Mouse (Mus musculus) midbrain, embryonic 15.5 days (tissue): ENCODE results near the gene Zkscan6. TPM values are rescaled to one million over a fixed set of nuclear protein-coding genes. Genes with fewer than 3 reads are reported as not detected.

Experiments
- ATAC-seq: fragments of 200-750 bp; cut with Nextera tagmentation; replicated peaks from 2 replicates; pipeline ENCODE4 v1.8.0; 2017; ENCODE audit warnings: moderate TSS enrichment
- H3K27ac ChIP-seq: fragments of 300-500 bp; sonication (generic); 2 replicates; pipeline ENCODE4 v1.5.1; 2015; ENCODE audit warnings: mild to moderate bottlenecking, inconsistent platforms
- H3K27me3 ChIP-seq: fragments of 300-500 bp; sonication (generic); replicated peaks from 2 replicates; pipeline ENCODE4 v1.6.1; 2015; ENCODE audit warnings: inconsistent platforms
- H3K36me3 ChIP-seq: fragments of 300-500 bp; sonication (generic); replicated peaks from 2 replicates; pipeline ENCODE4 v1.6.1; 2015; ENCODE audit warnings: inconsistent platforms
- H3K4me1 ChIP-seq: fragments of 300-500 bp; sonication (generic); 2 replicates; pipeline ENCODE4 v1.6.1; 2015; ENCODE audit warnings: inconsistent platforms
- H3K4me2 ChIP-seq: fragments of 300-500 bp; sonication (generic); 2 replicates; pipeline ENCODE4 v1.6.1; 2015; ENCODE audit warnings: inconsistent platforms, mild to moderate bottlenecking, moderate library complexity
- H3K4me3 ChIP-seq: fragments of 300-500 bp; sonication (generic); 2 replicates; pipeline ENCODE4 v1.5.1; 2015; ENCODE audit warnings: mild to moderate bottlenecking, inconsistent platforms
- H3K9ac ChIP-seq: fragments of 300-500 bp; sonication (generic); 2 replicates; pipeline ENCODE4 v1.6.1; 2015; ENCODE audit warnings: mild to moderate bottlenecking, inconsistent platforms
- H3K9me3 ChIP-seq: fragments of 300-500 bp; sonication (generic); 2 replicates; pipeline ENCODE4 v1.6.1; 2016; ENCODE audit warnings: inconsistent platforms
- WGBS: fragments of 180-500 bp; shearing (Covaris S2); methylation state at CpG from one replicate; pipeline ENCODE4 v1.1.7; 2015; ENCODE audit warnings: mixed read lengths; 5-methylcytosine and 5-hydroxymethylcytosine counted together
- polyA plus RNA-seq: library from polyadenylated mRNA; unstranded; fragments of >200 nt; fragmentation: Nextera tagmentation; extraction: Ambion mirVana; gene quantifications from 2 replicates; pipeline ENCODE4 v1.2.1, GENCODE M21; 2015

The Zkscan6 gene
- polyA plus RNA-seq, 1 experiment from 2014 or later = 19.7 TPM

GRCm38 (mm10) chr11:65781596-65781995 is 25.4 kb upstream of the Zkscan6 start:
- 86% methylated on average over 3 of the region's 3 CpGs for WGBS
- H3K4me3 ChIP-seq = no peak overlapping the region
- H3K27ac ChIP-seq = no peak overlapping the region
- peaks cover 4% of the 10 kb centered on the region; the same call in 1 of the 2 replicates for H3K36me3 ChIP-seq
- peaks cover 17% of the 10 kb centered on the region for H3K4me1 ChIP-seq
- no peak overlapping the region for H3K4me2 ChIP-seq
- H3K27me3 ChIP-seq = no peaks in the 10 kb centered on the region
- H3K9me3 ChIP-seq = no peaks in the 10 kb centered on the region
- ATAC-seq = no peak
- H3K9ac ChIP-seq = no peak overlapping the region

GRCm38 (mm10) chr11:65786160-65786559 is 20.8 kb upstream of the Zkscan6 start:
- 0 out of 2 replicates have a peak overlapping the region, but pooled peaks have one; percentile 85 for H3K4me3 ChIP-seq
- no peak overlapping the region for H3K27ac ChIP-seq
- H3K4me1 ChIP-seq = peaks cover 25% of the 10 kb centered on the region
- H3K9ac ChIP-seq = no peak overlapping the region
- peak overlapping the region; percentile 63 for H3K4me2 ChIP-seq
- H3K36me3 ChIP-seq = no peaks in the 10 kb centered on the region
- no peak for ATAC-seq
- no peaks in the 10 kb centered on the region for H3K27me3 ChIP-seq
- H3K9me3 ChIP-seq = no peaks in the 10 kb centered on the region
- WGBS = 90% methylated on average over 2 of the region's 2 CpGs

GRCm38 (mm10) chr11:65787421-65788151 is 19.4 kb upstream of the Zkscan6 start:
- H3K4me1 ChIP-seq = peaks cover 25% of the 10 kb centered on the region
- no peaks in the 10 kb centered on the region for H3K36me3 ChIP-seq
- under 1% methylated on average over 56 of the region's 71 CpGs for WGBS
- no peaks in the 10 kb centered on the region for H3K27me3 ChIP-seq
- H3K4me3 ChIP-seq = peak overlapping the region; percentile 85
- peak overlapping the region; percentile 90 for H3K9ac ChIP-seq
- no peaks in the 10 kb centered on the region for H3K9me3 ChIP-seq
- H3K27ac ChIP-seq = peak overlapping the region; percentile 91
- ATAC-seq = peak; percentile 90
- H3K4me2 ChIP-seq = peak overlapping the region; percentile 63

GRCm38 (mm10) chr11:65788154-65788553 is 18.8 kb upstream of the Zkscan6 start, which contains the start of gene Map2k4:
Gene Map2k4, minus strand, starts transcription at chr11:65788297.
- no peaks in the 10 kb centered on the region for H3K9me3 ChIP-seq
- no peaks in the 10 kb centered on the region for H3K27me3 ChIP-seq
- H3K4me1 ChIP-seq = peaks cover 25% of the 10 kb centered on the region
- peak within 1 kb of the TSS; percentile 90 for H3K9ac ChIP-seq
- peak within 1 kb of the TSS; percentile 91 for H3K27ac ChIP-seq
- peak within 1 kb of the TSS; percentile 63 for H3K4me2 ChIP-seq
- peak within 1 kb of the TSS; percentile 85 for H3K4me3 ChIP-seq
- ATAC-seq = peak; percentile 99
- no peaks in the 10 kb centered on the region for H3K36me3 ChIP-seq
- WGBS = 1% methylated on average over 29 of the region's 36 CpGs

GRCm38 (mm10) chr11:65794428-65795219 is 12.4 kb upstream of the Zkscan6 start:
- Histone ChIP-seq H3K9me3 (no peaks in the 10 kb centered on the region), H3K9ac (no peak overlapping the region), H3K4me2 (no peak overlapping the region), H3K27me3 (no peaks in the 10 kb centered on the region), H3K36me3 (no peaks in the 10 kb centered on the region), H3K27ac (no peak overlapping the region), H3K4me1 (no peaks in the 10 kb centered on the region), H3K4me3 (no peak overlapping the region)
- 87% methylated on average over 10 of the region's 10 CpGs for WGBS
- no peak for ATAC-seq

- H3K36me3 ChIP-seq = no peaks in the 10 kb centered on the region
- no peaks in the 10 kb centered on the region for H3K4me1 ChIP-seq
- no peak overlapping the region for H3K9ac ChIP-seq
- no peak overlapping the region for H3K27ac ChIP-seq
- WGBS = 93% methylated on average over 1 of the region's 1 CpGs
- H3K27me3 ChIP-seq = no peaks in the 10 kb centered on the region
- no peaks in the 10 kb centered on the region for H3K9me3 ChIP-seq
- H3K4me3 ChIP-seq = no peak overlapping the region
- no peak for ATAC-seq
- no peak overlapping the region for H3K4me2 ChIP-seq
Observed at GRCm38 (mm10) chr11:65795896-65796295, 11.1 kb upstream of the Zkscan6 start.

- H3K9me3 ChIP-seq = no peaks in the 10 kb centered on the region
- no peaks in the 10 kb centered on the region; the same call in 1 of the 2 replicates for H3K27me3 ChIP-seq
- H3K9ac ChIP-seq = no peak overlapping the region
- WGBS = 73% methylated on average over 3 of the region's 3 CpGs
- H3K4me1 ChIP-seq = peaks cover 7% of the 10 kb centered on the region; the same call in 1 of the 2 replicates
- no peak overlapping the region for H3K27ac ChIP-seq
- H3K4me3 ChIP-seq = no peak overlapping the region
- no peak overlapping the region for H3K4me2 ChIP-seq
- no peaks in the 10 kb centered on the region for H3K36me3 ChIP-seq
- no peak for ATAC-seq
Observed at GRCm38 (mm10) chr11:65801899-65802298, 5.1 kb upstream of the Zkscan6 start.

GRCm38 (mm10) chr11:65806321-65806904 is 562 bp upstream of the Zkscan6 start:
- Histone ChIP-seq H3K4me1 (peaks cover 23% of the 10 kb centered on the region), H3K36me3 (no peaks in the 10 kb centered on the region), H3K4me2 (peak overlapping the region; percentile 69), H3K9ac (peak overlapping the region; percentile 63), H3K27me3 (no peaks in the 10 kb centered on the region; the same call in 1 of the 2 replicates), H3K9me3 (no peaks in the 10 kb centered on the region), H3K27ac (peak overlapping the region; percentile 83), H3K4me3 (peak overlapping the region; percentile 66)
- 2% methylated on average over 20 of the region's 20 CpGs for WGBS
- ATAC-seq = no peak; the same call in 1 of the 2 replicates

GRCm38 (mm10) chr11:65807601-65808000 is 626 bp downstream of the Zkscan6 start:
- peak overlapping the region; percentile 69 for H3K4me2 ChIP-seq
- H3K27ac ChIP-seq = peak overlapping the region; percentile 83; the same call in 1 of the 2 replicates
- peaks cover 30% of the 10 kb centered on the region for H3K4me1 ChIP-seq
- H3K9ac ChIP-seq = peak overlapping the region; percentile 63
- H3K9me3 ChIP-seq = no peaks in the 10 kb centered on the region
- H3K27me3 ChIP-seq = no peaks in the 10 kb centered on the region
- WGBS = 46% methylated on average over 7 of the region's 7 CpGs
- ATAC-seq = peak; percentile 32
- H3K4me3 ChIP-seq = peak overlapping the region; percentile 66
- no peaks in the 10 kb centered on the region for H3K36me3 ChIP-seq

- WGBS = 25% methylated on average over 5 of the region's 5 CpGs
- Histone ChIP-seq H3K27ac (no peak overlapping the region), H3K9me3 (no peaks in the 10 kb centered on the region), H3K9ac (no peak overlapping the region), H3K27me3 (no peaks in the 10 kb centered on the region), H3K36me3 (no peaks in the 10 kb centered on the region; the same call in 1 of the 2 replicates), H3K4me2 (no peak overlapping the region), H3K4me1 (peaks cover 25% of the 10 kb centered on the region), H3K4me3 (no peak overlapping the region)
- ATAC-seq = no peak
Observed at GRCm38 (mm10) chr11:65812088-65812487, 5.1 kb downstream of the Zkscan6 start.

GRCm38 (mm10) chr11:65814381-65814780 is 7.4 kb downstream of the Zkscan6 start:
- Histone ChIP-seq H3K36me3 (no peaks in the 10 kb centered on the region; the same call in 1 of the 2 replicates), H3K4me1 (peaks cover 9% of the 10 kb centered on the region), H3K9ac (no peak overlapping the region), H3K27me3 (no peaks in the 10 kb centered on the region), H3K9me3 (no peaks in the 10 kb centered on the region), H3K4me3 (no peak overlapping the region), H3K27ac (no peak overlapping the region), H3K4me2 (no peak overlapping the region)
- ATAC-seq = no peak
- WGBS = 91% methylated on average over 9 of the region's 9 CpGs

GRCm38 (mm10) chr11:65816237-65816636 is 9.3 kb downstream of the Zkscan6 start:
- Histone ChIP-seq H3K4me1 (peaks cover 9% of the 10 kb centered on the region), H3K36me3 (no peaks in the 10 kb centered on the region; the same call in 1 of the 2 replicates), H3K4me3 (no peak overlapping the region), H3K9ac (no peak overlapping the region), H3K4me2 (no peak overlapping the region), H3K27me3 (no peaks in the 10 kb centered on the region), H3K27ac (no peak overlapping the region), H3K9me3 (no peaks in the 10 kb centered on the region)
- 59% methylated on average over 6 of the region's 6 CpGs for WGBS
- ATAC-seq = no peak
